Mouse (Mus musculus): ENCODE measurements at regions not wholly inside any gene's neighbourhood (a gene's known extent, or its start where the extent isn't known, plus 50 kb on each side); places are given as distances from the start of the nearest gene placed in this dataset.

GRCm38 (mm10) chr19:27563592-27563991 lies 134.0 kb upstream of the Pum3 start:
- peak in 1 of 2 experiments; percentile 13 for DNase-seq

- DNase-seq: no peak
Measured at GRCm38 (mm10) chr19:27558199-27558598, 128.6 kb upstream of the Pum3 start.

DNA sequence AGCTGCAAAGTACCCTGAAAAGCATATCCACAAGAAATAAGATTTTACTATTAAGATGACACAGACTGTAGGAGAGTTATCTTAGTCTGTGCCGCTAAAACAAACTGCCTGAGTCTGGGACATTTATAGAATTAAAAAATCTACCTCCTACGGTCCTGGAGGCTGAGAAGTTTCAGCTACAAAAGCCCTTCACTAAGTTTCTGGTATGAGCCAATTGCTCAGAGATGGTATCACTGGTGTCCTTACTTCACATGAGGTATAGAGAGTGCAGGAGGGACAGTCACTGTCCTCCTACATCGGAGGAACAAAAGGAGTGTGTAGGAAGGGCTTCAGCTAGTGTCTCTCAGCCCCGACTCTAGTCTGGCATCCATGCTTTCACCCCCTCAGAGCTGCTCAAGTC lies 127.1 kb upstream of the Pum3 start:
- DNase-seq: no peak

DNA sequence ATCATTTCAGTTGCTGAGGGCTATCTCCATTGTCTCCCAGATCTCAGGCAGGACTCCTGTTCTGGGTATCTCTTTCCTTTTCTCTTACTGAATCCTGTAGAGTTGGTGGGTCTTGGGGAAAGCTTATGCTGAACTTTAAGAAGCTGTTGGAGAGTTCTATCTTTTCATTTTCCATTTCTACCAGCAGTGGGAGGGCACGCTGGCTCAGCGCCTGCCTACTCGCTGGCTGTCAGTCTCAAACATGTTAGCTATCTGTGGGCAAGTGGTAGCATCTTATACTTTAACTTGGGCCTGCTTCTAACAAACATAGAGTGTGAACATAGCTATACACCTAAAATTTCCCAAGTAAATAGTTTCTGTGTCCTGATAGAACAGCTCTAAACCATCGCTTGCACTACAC lies 125.2 kb upstream of the Pum3 start:
- no peak for DNase-seq

DNA sequence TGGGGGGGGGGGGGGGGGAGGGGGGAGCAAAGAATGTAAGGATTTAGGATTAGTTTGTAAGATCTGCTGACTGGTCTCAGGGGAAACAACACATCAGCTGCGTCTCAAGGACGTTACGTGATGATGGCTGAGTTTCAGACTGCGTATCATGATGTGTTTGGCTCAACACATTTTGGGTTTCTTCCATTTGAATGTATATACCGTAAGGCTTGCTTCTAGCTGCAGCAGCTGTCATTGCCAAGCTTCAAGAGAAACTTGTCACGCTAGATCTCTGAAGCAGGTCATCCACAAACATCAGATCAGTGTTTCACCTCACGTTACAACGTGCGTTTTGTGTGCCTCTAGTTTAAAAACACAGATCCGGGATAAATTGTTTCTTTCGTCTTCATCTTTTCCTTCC lies 123.6 kb upstream of the Pum3 start:
- DNase-seq: no peak

DNA sequence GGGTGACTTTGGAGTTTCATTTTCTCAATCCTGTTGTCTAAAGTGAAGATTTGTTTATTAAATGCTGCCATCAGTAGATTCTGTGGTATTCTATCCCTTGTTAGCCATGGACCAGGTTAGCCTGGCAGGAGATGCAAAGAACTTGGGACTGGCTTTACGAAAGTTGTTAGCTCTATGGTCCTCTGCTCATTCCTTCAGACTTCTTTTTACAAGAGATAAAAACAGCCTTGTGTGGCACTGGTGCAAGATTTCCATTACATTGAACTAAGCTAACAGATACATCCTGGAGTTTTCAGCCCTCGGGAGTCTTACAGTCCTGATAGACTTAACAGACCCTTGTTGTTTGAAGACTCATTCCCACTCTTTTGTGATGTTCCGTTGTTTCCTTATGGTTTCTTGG lies 108.1 kb upstream of the Pum3 start:
- DNase-seq: no peak

- DNase-seq: no peak
Measured at GRCm38 (mm10) chr19:27537066-27537465, 107.4 kb upstream of the Pum3 start.

- DNase-seq: no peak
Measured at GRCm38 (mm10) chr19:27527940-27528558, 98.4 kb upstream of the Pum3 start.

- DNase-seq: peak in 1 of 2 experiments; percentile 21
Measured at GRCm38 (mm10) chr19:27519326-27520061, 89.9 kb upstream of the Pum3 start.

DNA sequence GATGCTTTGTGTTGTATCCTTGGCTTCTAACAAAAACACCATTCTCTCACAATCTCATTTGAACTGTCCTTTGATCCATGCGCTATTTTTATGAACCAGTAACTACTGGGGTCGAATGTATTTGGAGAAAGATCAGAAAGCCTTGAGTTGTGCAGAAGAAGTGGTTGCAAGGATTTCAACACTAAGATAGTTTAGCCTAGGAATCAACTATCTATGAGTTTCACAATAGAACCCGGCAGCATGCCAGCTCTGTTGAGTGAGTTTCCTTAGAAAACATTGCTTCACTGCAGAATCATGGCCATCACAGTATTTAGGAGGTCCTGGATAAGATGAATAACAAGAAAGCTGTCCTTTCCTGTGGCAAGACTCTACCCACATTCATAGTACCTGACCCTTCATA lies 84.6 kb upstream of the Pum3 start:
- no peak for DNase-seq

- no peak for DNase-seq
Measured at GRCm38 (mm10) chr19:27513535-27513934, 83.9 kb upstream of the Pum3 start.

GRCm38 (mm10) chr19:27511340-27511739 lies 81.7 kb upstream of the Pum3 start:
- no peak for DNase-seq

- peak; percentile 89 to 92 for DNase-seq
Measured at GRCm38 (mm10) chr19:27509956-27510639, 80.5 kb upstream of the Pum3 start.

DNA sequence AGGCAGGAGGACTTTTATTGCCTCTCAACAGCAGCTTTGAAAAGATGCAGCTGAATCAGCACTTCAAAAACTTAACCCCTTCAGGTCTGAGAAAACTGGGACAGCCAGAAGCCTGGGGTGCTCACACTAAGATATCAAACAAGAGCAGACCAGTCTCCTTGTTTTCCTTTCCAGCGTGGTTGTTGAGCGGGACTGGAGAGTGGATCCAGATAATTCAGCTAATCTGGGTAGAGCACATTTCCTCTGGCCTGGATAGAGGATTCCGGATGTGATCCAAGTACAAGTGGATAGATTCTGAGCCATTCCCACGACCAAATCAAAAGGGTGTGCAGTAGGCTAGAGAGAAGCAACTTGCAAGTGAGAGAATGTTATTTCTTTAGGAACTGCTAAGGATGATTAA lies 68.7 kb upstream of the Pum3 start:
- DNase-seq: no peak

DNA sequence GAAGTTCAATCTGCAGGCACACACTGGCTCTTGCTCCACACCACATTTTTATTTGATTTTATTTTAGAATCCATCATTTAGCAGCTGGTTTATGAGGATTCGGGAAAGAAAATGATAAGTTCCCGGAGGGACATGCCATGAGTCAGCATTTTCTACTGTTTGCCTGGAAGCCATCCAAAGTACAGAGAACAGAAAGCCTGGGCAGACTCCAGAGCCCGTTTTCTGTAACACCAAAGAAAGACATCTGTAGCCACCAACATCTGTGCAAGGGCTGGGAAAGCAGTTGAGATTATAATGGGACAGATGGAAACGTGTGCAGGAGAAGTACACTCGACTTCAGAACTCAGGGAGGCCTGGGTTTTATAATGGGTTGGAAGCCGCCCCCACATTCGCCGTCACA lies 62.8 kb upstream of the Pum3 start:
- DNase-seq: peak in 1 of 2 experiments; percentile 24

GRCm38 (mm10) chr19:27491873-27492272 lies 62.2 kb upstream of the Pum3 start:
- DNase-seq: no peak

- DNase-seq: no peak
Measured at GRCm38 (mm10) chr19:27489053-27489452, 59.4 kb upstream of the Pum3 start.
